Mouse (Mus musculus): Measurements from ENCODE around the gene Adora1.

Gene Adora1

DNA sequence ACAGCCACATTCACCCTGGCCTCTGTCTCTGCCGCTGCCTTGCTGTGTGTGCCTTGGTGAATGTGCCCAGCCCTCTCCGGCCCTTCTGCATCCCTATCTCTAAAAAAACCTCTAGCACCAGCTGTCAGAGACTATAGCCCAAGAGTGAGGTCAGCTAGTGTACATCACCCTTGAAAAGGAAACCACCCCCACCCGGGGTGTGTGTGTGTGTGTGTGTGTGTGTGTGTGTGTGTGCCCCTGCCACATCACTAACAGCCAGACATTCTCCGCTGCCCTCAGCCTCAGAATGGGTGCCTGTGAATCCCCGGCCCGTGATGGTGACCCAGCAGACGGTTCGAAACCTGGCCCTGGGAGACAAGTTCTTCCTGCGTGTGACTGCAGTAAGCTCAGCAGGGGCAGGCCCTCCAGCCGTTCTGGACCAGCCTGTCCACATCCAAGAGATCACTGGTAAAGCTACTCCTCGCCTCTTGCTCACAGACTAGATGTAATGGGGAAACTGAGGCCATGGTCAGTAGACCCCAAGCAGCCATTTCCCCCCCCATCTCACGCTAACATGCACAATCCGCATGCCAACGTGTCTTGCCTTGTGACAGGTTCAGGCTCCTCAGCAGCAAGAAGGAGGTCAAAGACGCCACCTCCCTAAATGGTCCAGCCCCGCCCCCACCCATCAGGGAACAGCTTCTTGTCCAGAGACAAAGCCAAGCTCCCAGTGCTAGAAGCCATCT, 40.8 kb downstream of the Adora1 start:
- DNase-seq (ENCODE audit: low read depth, low spot score): no peak

DNA sequence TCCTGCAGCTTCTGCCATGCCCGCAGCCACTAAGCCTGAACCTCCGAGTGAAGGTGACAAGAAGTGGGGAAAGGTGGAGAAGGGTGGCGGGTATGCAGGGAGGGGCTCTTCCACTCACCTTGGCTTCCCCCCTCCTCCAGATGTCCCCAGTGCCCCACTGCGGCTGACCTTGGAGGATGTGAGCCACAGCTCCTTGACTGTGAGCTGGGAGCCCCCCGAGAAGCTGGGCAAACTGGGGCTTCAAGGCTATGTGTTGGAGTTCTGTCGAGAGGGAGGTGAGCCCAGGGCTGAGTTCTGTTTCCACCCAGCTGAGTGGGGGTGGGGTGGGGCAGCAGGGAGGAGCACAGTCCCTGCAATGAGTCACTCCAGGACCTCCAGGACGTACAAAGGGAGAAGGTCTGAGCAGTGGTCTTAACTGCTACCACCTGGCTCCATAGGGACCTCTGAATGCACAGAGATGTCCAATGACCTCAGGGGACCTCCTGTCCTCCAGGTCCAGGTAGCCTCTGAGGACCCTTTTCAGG, 41.5 kb downstream of the Adora1 start:
- no peak for DNase-seq (ENCODE audit: low read depth, low spot score)

DNA sequence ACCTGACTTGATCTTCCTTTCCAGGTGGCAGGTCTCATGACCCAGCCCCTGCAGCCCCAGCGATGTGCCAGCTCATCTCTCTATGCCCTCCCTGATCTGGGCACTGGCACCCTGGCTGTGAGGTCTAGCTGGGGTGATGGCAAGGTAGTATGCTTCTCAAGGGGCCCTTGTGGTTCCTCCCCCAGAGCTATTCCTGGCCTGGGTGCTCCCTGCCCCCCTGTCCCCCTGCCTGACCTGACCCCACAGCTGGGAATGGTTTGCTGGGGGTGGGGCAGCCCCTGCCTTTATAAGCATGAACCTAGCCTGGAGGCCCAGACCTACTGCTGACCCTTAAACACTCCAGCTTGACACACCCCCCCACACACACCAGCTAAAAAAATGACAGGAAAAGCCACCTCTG, 42.1 kb downstream of the Adora1 start, which contains the start of gene Mybph:
Mybph (plus strand) TSS at position 323 of the 400 bp plus-strand sequence.
- no peak for DNase-seq (ENCODE audit: low read depth, low spot score)

DNA sequence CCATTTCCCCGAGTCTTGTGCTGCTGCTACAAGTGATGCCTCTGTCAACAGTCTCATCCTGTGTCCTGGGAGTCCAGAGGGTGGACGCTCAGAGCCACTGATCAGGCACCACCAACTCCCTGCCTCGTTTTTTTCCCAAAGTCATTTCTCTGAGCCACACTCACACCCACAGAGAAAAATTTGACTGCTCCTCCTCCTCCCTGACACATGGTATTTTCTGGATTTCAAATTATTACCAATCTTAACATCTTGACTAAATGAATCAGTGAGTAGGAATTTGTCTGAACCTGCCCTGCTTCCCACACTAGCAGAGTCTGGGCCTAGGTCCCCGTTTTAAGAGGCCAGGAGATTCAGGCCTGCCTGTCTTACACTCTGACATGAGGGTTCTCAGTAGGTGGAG, 43.2 kb downstream of the Adora1 start:
- no peak for DNase-seq (ENCODE audit: low read depth, low spot score)

DNA sequence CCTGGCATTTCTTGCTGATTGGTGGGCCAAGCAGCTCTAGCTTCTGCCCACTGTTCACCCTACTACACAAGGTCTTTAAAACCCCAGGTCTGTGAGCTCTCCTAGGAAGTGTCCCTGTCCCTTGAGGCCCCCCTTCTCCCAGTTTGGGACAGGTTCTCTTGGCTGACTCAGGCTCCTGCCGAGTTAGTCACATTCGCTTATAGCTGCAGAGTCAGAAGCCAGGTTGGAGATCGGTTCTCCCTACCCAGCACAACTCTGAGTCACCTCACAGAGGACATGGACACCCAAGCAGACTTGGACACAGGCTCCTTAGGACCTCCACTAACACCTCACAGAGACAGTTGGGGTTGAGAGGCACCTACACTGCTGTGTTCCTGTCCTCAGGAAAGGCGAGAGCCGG, 44.0 kb downstream of the Adora1 start:
- DNase-seq (ENCODE audit: low read depth, low spot score): no peak

DNA sequence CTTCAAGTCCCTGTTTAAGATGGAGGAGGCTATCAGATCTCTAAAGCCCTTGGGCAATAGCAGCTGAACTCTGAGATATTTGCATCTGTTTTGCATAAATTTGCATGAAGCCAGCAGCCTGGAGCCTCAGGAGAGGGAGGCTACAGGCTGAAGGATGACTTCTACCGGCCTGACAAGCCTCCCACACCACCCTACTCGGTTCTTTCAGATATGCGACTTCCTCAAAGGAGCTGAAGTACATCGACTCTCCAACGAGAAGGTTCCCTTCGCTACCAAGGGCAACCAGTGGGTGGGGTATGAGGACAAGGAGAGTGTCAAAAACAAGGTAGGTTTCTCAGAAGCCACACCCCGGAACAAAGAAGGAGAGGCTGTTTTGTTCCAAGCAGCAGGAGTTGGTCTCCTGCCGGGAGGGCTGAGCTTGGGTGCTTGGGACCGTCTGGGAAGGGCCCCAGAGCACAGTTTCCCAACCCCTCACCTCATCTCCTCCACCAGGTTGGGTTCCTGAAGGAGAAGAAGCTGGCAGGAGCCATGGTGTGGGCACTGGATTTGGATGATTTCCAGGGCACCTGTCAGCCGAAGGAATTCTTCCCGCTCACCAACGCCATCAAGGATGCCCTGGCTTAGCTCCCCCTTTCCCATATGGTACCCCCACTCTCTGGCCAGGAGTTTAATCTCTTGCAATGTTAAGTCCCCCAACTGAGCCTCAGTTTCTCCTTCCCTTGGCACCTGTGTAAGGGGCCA, 46.1 kb downstream of the Adora1 start:
- no peak for DNase-seq (ENCODE audit: low read depth, low spot score)

DNA sequence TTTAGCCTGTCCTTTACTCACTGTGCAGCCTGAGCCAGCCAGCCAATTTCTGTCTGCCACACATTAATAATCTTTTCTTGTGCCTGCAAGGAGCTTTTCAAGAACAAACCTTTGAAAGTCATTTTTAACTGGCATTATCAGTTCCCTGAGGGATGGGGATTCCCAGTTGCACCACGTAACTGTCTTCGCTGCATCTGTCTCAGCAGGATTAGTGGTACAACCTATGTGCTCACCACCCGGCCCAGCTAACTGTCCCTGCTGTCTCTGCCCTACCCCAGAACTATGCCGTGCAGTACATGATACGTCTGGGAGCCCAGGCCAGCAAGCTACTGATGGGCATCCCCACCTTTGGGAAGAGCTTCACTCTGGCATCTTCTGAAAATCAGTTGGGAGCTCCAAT, 47.0 kb downstream of the Adora1 start:
- DNase-seq (ENCODE audit: low read depth, low spot score): no peak

DNA sequence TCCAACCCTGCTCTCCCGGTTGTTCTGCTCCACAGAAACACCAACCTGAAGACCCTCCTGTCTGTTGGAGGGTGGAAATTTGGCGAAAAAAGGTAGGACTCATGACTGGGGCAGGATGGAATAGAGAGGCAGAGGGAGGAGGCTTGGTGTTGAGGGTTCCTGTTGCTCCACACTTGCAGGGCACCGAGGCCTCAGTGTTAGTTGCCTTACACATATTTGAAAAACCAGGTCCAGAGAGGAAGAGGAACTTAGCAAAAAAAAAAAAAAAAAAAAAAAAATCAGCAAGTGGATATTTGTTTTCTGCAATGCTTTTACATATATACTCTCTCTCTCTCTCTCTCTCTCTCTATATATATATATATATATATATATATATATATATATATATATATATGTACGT, 51.1 kb downstream of the Adora1 start:
- no peak for DNase-seq (ENCODE audit: low read depth, low spot score)

DNA sequence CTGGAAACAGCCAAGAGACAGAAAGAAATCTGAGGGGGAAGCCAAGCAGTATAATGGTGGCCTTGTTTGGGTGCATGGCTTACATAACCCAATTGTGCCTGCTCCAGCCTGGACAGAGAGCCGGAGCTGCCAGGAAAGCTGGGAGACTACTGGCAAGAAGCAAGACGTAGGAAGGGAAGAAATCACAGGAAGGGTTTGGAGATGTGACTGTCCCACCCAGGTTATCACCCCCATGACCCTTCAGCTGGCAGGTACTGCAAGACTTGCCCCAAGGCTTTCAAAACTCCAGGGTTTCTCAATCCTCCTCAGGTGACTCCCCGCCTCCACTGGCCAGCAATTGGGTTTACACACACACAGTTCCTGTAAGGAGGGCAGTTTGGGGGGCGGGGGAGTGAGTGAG, 53.2 kb downstream of the Adora1 start, which contains the start of gene Chil1:
Chil1 (plus strand) TSS at position 152 of the 400 bp plus-strand sequence.
- DNase-seq (ENCODE audit: low read depth, low spot score): no peak

DNA sequence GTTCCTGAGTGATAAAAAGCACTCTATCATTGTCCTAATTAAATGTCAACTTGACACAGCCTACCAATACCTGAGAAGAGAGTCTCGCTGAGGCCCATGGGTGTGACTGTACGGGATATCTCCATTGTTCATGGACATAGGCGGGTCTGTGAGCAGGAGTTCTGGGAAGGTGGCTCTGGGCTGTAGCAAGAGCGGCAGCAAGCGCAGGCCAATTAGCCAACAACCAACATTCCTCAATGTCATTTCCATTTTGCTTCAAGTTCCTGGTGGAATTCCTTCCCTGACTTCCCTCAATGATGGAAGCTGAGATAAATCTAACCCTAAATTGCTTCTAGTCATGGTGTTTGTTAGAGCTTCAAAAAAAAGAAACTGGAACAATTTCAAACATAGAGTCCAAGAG, 57.3 kb downstream of the Adora1 start:
- no peak for DNase-seq (ENCODE audit: low read depth, low spot score)

DNA sequence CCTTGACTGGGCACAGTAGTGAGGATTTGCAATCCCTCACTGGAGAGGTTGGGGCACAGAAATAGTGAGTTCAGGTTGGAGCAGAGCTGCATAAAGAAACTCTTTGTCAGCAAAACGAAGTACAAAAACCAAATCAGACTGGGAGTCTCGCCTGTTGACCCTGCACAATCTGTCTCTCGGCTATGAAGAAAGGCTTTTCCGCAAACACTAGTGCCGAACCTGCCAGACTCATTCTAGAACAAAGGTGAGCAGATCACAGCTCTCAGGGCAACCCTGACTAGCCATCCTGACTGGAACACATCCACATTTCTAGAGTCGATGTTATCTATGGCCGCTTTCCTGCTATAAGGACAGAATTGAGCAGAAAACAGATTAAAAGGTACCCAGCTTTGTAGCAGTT, 62.1 kb downstream of the Adora1 start:
- no peak for DNase-seq (ENCODE audit: low read depth, low spot score)

DNA sequence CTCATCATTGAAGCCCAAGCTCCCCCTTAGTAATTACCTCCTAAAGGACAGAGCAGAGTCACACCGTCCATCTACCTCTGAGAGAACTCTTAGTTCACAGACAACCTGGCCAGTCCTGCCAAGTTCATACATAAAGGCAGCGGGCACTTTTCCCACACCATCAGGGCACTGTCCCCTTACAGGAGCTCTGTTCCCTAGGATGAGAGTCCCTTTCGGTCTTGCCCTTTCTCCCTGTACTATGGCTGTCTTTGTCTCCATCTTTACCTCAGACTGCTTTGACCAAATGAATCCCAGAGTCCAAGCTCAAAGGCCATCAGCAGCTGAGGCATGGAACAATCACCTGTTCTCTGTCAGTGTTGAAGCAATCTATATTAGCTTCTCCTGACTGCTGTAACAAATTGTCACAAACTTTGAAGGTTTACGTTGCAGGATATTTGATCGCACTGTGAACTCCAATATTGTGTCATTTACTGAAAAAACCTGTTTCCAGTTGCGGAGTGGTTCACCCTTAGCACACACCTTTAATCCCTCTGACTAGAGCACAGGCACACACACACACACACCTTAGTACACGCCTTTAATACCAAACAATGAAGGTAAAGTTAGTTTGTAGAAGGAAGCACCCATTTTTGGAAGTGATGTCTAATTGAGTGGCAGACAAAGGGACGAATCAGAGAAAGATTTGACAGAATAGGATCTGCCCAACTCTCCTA, 66.1 kb downstream of the Adora1 start:
- no peak for DNase-seq (ENCODE audit: low read depth, low spot score)

DNA sequence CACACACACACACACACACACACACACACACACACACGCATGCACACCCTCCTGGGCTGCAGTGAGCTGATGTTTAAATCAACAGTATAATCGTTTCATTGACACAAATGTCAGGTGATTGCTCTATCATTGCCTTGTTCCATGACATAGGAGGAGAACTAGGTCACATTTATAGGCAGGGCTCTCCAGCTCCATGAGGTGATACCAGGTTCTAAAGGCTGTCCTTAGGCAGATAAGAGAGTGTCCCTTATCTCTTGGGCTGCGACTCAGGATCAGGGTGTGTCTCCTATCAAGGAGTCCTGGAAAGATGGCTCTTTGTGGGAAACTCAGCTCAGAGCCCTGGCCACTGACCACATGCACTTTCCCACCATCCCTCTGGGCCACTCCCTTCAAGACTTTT, 66.7 kb downstream of the Adora1 start:
- no peak for DNase-seq (ENCODE audit: low read depth, low spot score)

DNA sequence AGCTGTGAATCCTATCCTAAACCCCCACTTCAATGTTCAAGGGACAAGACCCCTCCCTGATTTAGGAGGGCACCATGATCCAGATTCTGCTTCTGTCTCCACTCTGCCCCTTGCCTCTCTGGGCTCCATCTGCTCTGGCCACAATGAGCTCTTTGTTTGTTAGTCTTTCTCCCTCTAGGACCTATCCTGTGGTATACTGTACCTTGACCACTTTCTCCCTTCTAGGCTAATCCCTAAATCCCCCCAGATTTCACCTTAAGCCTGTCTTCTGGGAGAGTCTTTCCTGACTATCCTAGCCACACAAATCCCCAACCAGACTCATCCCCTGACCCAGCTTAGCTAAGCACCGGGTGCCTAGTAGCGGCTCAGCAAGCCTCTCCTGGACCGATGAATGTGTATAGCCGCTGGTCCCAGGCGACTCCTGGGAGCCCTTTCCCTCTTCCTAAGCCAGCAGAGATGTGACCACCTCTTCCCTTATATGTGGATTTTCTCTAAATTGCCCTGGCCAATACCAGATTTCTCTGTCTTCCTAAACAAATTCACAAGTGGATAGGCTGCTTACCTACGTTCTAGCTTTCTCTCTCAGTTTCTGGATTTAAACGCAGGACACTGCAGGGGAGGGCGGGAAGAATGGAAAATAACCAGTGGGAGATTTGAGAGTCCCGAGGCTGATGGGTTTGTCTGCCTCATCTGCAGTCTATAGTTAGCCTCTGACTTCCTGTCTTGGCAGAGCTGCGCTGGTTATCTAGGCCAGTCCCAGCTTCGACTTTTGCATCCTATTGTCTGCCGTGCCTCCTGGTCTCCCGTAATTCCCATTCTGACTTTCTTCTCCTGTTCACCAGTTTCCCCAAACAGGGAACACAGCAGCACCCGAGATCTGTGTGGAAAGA, 67.6 kb downstream of the Adora1 start:
- no peak for DNase-seq (ENCODE audit: low read depth, low spot score)

DNA sequence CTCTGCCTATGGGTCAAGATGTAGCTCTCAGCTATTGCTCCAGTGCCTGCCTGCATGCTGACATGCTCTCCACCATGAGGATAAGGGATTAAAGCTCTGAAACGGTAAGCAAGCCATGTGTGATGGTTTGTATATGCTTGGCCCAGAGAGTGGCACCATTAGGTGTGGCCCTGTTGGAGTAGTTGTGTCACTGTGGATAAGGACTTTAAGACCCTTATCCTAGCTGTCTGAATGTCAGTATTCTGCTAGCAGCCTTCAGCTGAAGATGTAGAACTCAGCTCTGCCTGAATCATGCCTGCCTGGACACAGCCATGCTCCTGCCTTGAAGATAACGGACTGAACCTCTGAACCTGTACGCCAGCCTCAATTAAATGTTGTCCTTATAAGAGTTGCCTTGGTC, 68.7 kb downstream of the Adora1 start:
- no peak for DNase-seq (ENCODE audit: low read depth, low spot score)

DNA sequence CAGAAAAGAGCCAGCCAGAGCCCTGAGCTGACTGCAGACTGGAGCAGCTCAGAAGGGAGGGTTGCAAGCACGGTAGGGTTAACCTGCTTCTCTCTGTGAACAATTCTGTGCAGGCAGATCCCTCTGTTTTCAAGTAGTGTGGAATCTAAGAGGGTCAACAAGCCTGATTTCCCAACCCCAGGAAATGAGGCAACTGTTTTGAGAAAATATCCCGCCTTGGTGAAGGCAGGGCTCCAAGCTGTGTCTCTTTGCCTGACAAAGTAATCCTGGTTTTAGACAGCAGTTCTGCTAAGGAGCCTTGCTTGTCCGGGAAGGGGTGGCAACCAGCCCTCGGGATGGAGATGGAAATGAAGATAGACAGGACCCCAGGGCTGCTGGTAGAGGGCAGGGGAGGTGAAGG, 70.8 kb downstream of the Adora1 start:
- no peak for DNase-seq (ENCODE audit: low read depth, low spot score)

DNA sequence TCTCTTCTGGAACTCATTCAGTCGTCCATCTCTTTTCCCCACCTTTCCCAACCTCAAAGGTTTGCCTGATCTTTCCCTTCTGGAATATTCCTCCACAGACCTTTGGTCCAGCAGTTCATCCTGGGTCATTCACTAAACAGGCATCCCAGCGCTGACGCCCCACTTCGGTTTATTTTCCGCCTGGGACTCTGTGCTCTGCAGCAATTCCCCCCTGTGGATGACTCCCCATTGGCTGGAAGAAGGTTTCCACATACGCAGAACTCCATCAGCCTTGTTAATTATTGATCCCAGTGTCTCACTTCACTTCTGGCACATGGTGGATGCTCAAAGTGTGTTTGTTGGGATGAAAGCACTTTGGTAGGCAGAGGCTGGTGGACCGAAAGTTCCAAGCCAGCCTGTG, 71.8 kb downstream of the Adora1 start:
- no peak for DNase-seq (ENCODE audit: low read depth, low spot score)

DNA sequence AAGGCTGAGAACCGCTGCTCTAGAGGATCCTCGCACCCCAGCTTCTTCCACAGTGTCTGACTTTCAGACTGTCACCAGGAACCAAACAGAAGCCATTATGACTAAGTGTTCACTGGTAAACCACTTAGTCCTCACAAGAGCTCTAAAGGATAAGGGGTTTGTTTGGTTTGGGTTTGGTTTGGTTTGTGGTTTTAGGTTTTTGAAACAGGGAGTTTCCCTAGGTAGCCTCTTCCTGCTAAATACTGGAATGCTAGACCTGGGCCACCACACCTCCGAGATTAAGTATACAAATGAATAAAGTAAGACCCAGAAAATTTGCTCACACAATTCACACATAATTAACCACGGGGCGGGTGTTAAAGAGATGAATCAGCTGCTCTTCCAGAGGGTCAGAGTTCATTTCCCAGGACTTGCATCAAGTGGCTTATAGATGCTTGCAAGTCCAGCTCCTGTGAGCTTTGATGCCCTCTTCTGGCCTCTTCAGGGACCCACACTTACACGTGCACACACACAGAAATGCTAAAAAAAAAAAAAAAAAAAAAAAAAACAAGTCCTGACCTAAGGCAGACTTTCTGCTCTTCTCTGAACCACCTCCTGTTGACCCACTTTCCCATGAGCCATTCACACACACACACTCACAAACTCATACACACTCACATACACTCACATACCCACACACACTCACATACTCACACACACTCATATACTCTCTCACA, 72.6 kb downstream of the Adora1 start:
- DNase-seq (ENCODE audit: low read depth, low spot score): no peak

DNA sequence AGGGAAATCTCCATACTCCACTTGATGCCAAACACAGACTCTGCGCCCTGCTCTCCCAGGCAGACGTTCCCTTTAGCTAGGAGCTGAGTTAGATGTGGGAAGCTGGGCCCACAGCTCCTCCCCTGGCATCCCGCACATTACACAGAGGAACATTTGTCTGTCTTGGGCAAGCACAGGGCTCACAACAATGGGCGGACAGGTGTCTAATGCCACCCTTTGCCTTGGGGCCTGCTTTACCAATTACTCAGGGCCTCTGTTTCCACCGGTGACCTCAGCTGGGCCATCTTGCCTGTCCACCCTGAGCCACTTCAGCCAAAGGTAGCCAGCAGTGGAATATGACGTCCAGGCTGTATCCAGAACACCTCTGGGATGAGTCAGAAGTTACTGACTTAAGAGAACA, 73.8 kb downstream of the Adora1 start:
- DNase-seq (ENCODE audit: low read depth, low spot score): no peak

DNA sequence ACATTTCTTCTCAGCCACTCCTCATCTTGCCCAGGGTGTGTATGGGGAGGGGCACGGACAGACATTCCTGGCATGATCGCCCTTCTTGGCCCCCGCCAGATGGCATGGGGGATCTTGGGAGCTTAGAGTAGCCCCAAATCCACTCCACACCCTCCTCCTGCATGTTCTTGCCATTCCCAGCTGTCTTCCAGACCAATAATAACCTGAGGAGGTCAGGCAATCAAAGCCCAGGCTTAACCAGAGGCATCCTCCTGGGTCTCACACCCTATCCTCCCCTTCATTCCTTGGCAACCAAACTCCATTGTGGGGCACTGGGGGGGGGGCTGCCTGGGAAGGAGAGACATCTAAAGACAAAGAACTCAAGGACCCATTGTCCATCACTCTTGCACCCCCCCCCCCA, 74.8 kb downstream of the Adora1 start:
- no peak for DNase-seq (ENCODE audit: low read depth, low spot score)

DNA sequence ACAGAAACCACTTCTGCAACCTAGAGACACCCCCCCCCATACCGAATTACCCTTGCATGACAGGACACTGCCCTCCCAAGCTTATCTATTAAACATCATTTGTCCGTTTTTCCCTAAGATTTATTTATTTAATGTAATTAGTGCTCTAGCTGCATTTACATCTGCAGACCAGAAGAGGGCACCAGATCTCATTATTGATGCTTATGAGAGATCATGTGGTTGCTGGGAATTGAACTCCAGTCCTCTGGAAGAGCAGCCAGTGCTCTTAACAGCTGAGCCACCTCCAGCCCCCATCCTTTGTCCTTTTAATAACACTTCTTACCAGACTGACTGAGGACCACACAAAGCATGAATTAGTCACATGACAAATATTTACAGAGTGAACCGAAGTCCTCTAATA, 80.6 kb downstream of the Adora1 start:
- DNase-seq (ENCODE audit: low read depth, low spot score): no peak

Measured in forelimb bud, embryonic 11.5 days (tissue).